Comparison of ENCODE assay signal across 11 mouse cellular contexts in the genomic region with DNA sequence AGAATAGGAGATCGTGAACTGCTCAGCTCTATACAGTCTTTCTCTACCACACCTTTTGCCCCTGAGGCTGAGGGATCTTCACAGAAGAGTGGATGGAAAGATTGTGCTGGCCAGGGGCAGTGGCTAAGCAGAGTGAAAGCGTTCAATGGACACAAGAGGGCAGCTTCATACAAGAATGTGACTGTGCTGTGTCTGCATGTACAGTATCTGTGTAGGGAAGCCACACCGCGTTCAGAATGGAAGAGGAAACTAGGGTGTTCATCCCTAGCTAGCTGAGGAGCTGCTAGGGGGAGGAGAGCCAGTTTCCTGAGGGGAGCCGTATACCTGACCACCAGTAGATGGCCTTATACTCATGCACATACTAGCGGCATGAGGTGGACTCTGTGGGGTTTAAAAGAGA. TPM values are rescaled to one million over a fixed set of nuclear protein-coding genes. Genes with fewer than 3 reads are reported as not detected.
DNase-seq lines count a peak whose midpoint lies in the region; ATAC-seq and TF ChIP-seq lines count a peak whose summit lies in the region.
"Had no signal": no experiment of that assay in that cellular context is flagged by ENCODE, and none has a peak within 500 bp of the region (broad histone marks: within the 10 kb centered on the region; RNA-seq: fewer than 3 reads in every experiment).

No protein-coding gene starts in this region.

- no peak overlapping the region for H3K27ac ChIP-seq in embryonic facial prominence, embryonic 12.5 days
- no peak overlapping the region for H3K27ac ChIP-seq in embryonic facial prominence, embryonic 10.5 days (replicated peaks)
- H3K27ac ChIP-seq in layer of hippocampus, adult 2 months = peak overlapping the region; percentile 71
- H3K27ac ChIP-seq in midbrain, embryonic 14.5 days (replicated peaks; ENCODE audit: low read depth, low read length) = no peak overlapping the region
- H3K27ac ChIP-seq: limb, embryonic 12.5 days had no signal

- H3K36me3 ChIP-seq in embryonic facial prominence, embryonic 12.5 days = no peaks in the 10 kb centered on the region
- H3K36me3 ChIP-seq in embryonic facial prominence, embryonic 10.5 days (replicated peaks) = no peaks in the 10 kb centered on the region
- no peaks in the 10 kb centered on the region for H3K36me3 ChIP-seq in midbrain, embryonic 14.5 days (ENCODE audit: control insufficient read depth, insufficient read depth, low read length)
- H3K36me3 ChIP-seq: limb, embryonic 12.5 days had no signal

- H3K27me3 ChIP-seq in embryonic facial prominence, embryonic 12.5 days = no peaks in the 10 kb centered on the region
- H3K27me3 ChIP-seq in embryonic facial prominence, embryonic 10.5 days (replicated peaks; ENCODE audit: low read depth, poor library complexity, severe bottlenecking) = no peaks in the 10 kb centered on the region
- H3K27me3 ChIP-seq in midbrain, embryonic 14.5 days (ENCODE audit: control insufficient read depth, insufficient read depth, low read length) = no peaks in the 10 kb centered on the region
- H3K27me3 ChIP-seq: limb, embryonic 12.5 days had no signal

- no peak for DNase-seq in embryonic facial prominence, embryonic 10.5 days (ENCODE audit: low spot score)
- no peak for DNase-seq in layer of hippocampus, adult 2 months (ENCODE audit: low spot score in 2 of 2)
- no peak for DNase-seq in layer of hippocampus, adult 8-10 months (ENCODE audit: low spot score in 2 of 2)
- DNase-seq in ZHBTc4 (ENCODE audit: low read depth, low spot score) = peak; percentile 11
- DNase-seq in midbrain, embryonic 14.5 days = peak; percentile 62
- DNase-seq in gastrocnemius, postnatal 25 days = no peak
- DNase-seq in heart, adult 11 months = no peak

- no peak overlapping the region for H3K4me3 ChIP-seq in embryonic facial prominence, embryonic 12.5 days
- no peak overlapping the region for H3K4me3 ChIP-seq in embryonic facial prominence, embryonic 10.5 days
- no peak overlapping the region for H3K4me3 ChIP-seq in layer of hippocampus, adult 2 months
- H3K4me3 ChIP-seq in midbrain, embryonic 14.5 days (replicated peaks; ENCODE audit: low read depth, low read length) = no peak overlapping the region
- H3K4me3 ChIP-seq: limb, embryonic 12.5 days had no signal

- H3K4me2 ChIP-seq in embryonic facial prominence, embryonic 12.5 days (replicated peaks) = no peak overlapping the region
- no peak overlapping the region for H3K4me2 ChIP-seq in midbrain, embryonic 14.5 days (ENCODE audit: low read length)
- H3K4me2 ChIP-seq: limb, embryonic 12.5 days had no signal

- no peaks in the 10 kb centered on the region for H3K9me3 ChIP-seq in embryonic facial prominence, embryonic 12.5 days
- H3K9me3 ChIP-seq in embryonic facial prominence, embryonic 10.5 days = no peaks in the 10 kb centered on the region
- no peaks in the 10 kb centered on the region for H3K9me3 ChIP-seq in midbrain, embryonic 14.5 days (ENCODE audit: control insufficient read depth, low read length)
- H3K9me3 ChIP-seq: limb, embryonic 12.5 days had no signal

- WGBS in embryonic facial prominence, embryonic 12.5 days = 62% methylated on average over 6 of the region's 6 CpGs
- 69% methylated on average over 6 of the region's 6 CpGs for WGBS in embryonic facial prominence, embryonic 10.5 days
- WGBS in midbrain, embryonic 14.5 days = 71% methylated on average over 6 of the region's 6 CpGs

- H3K4me1 ChIP-seq in embryonic facial prominence, embryonic 12.5 days = no peaks in the 10 kb centered on the region
- H3K4me1 ChIP-seq in embryonic facial prominence, embryonic 10.5 days = no peaks in the 10 kb centered on the region
- no peaks in the 10 kb centered on the region for H3K4me1 ChIP-seq in midbrain, embryonic 14.5 days (ENCODE audit: control insufficient read depth, insufficient read depth, low read length)
- H3K4me1 ChIP-seq: limb, embryonic 12.5 days had no signal

- peak; percentile 28; the same call in 1 of the 2 replicates for ATAC-seq in embryonic facial prominence, embryonic 12.5 days (ENCODE audit: insufficient number of reproducible peaks, insufficient read depth, low FRiP score, low TSS enrichment)
- peak; percentile 53; the same call in 1 of the 2 replicates for ATAC-seq in midbrain, embryonic 14.5 days (ENCODE audit: low FRiP score, low TSS enrichment)

- no peak overlapping the region for H3K9ac ChIP-seq in embryonic facial prominence, embryonic 12.5 days
- H3K9ac ChIP-seq in midbrain, embryonic 14.5 days (replicated peaks; ENCODE audit: low read length) = no peak overlapping the region
- H3K9ac ChIP-seq: limb, embryonic 12.5 days had no signal

- peak; percentile 68 for TF ChIP-seq CTCF in layer of hippocampus, adult 2 months (conservative IDR thresholded peaks at IDR 0.05)

RNA-seq across cellular contexts. Expression of gene 1700001L19Rik, which starts 25.6 kb away (rescaled TPM):
- polyA plus RNA-seq in embryonic facial prominence, embryonic 12.5 days (2016; fragmentation: Nextera tagmentation; extraction: Ambion mirVana) = 0.36 and 1.2 TPM in 2 replicates
- polyA plus RNA-seq in embryonic facial prominence, embryonic 10.5 days (2016; fragmentation: Nextera tagmentation; extraction: Ambion mirVana) = 0.55 TPM in 2 replicates
- total RNA-seq in layer of hippocampus, adult 2 months (2021) = 10 to 100 TPM; 11.8 to 16.0 TPM
- 10 to 100 TPM; 14.5 to 21.3 (median 17.4) TPM for total RNA-seq in layer of hippocampus, adult 8-10 months (2022)
- polyA plus RNA-seq in midbrain, embryonic 14.5 days (2014; fragmentation: Nextera tagmentation; extraction: Ambion mirVana) = 4.6 and 9.5 TPM in 2 replicates
- total RNA-seq in gastrocnemius, postnatal 25 days (2021) = not detected
- total RNA-seq: hematopoietic stem cell, adult 5-6 weeks had no signal
- polyA plus RNA-seq: C2C12 had no signal

RNA-seq across cellular contexts. Expression of gene Fastkd3, which starts 40.8 kb away (rescaled TPM):
- polyA plus RNA-seq in embryonic facial prominence, embryonic 12.5 days (2016; fragmentation: Nextera tagmentation; extraction: Ambion mirVana) = 36.8 and 37.4 TPM in 2 replicates
- polyA plus RNA-seq in embryonic facial prominence, embryonic 10.5 days (2016; fragmentation: Nextera tagmentation; extraction: Ambion mirVana) = 46.1 and 52.5 TPM in 2 replicates
- 10 to 100 TPM; 18.3 to 19.2 TPM for total RNA-seq in layer of hippocampus, adult 2 months (2021)
- 10 to 100 TPM; 15.7 to 20.0 (median 17.5) TPM for total RNA-seq in layer of hippocampus, adult 8-10 months (2022)
- 25.0 and 27.3 TPM in 2 replicates for polyA plus RNA-seq in midbrain, embryonic 14.5 days (2014; fragmentation: Nextera tagmentation; extraction: Ambion mirVana)
- total RNA-seq in gastrocnemius, postnatal 25 days (2021) = 1 to 10 TPM; 8.9 to 9.3 TPM

RNA-seq across cellular contexts. Expression of gene Mtrr, which starts 40.8 kb away (rescaled TPM):
- 18.7 and 22.9 TPM in 2 replicates for polyA plus RNA-seq in embryonic facial prominence, embryonic 12.5 days (2016; fragmentation: Nextera tagmentation; extraction: Ambion mirVana)
- 23.6 and 26.4 TPM in 2 replicates for polyA plus RNA-seq in embryonic facial prominence, embryonic 10.5 days (2016; fragmentation: Nextera tagmentation; extraction: Ambion mirVana)
- 10 to 100 TPM; 24.0 to 26.8 TPM for total RNA-seq in layer of hippocampus, adult 2 months (2021)
- 10 to 100 TPM; 20.8 to 29.1 (median 23.7) TPM for total RNA-seq in layer of hippocampus, adult 8-10 months (2022)
- polyA plus RNA-seq in midbrain, embryonic 14.5 days (2014; fragmentation: Nextera tagmentation; extraction: Ambion mirVana) = 10.2 and 13.5 TPM in 2 replicates
- total RNA-seq in gastrocnemius, postnatal 25 days (2021) = 10 to 100 TPM; 18.1 to 19.7 TPM

Comparison
In these comparisons a context has a peak if more than half of its experiments do, and no peak if none do; other contexts are left out.
1. DNase-seq: peak in ZHBTc4 (single experiment) and midbrain, embryonic 14.5 days (single experiment); none in embryonic facial prominence, embryonic 10.5 days (single experiment), layer of hippocampus, adult 2 months (0 of 2), layer of hippocampus, adult 8-10 months (0 of 2), gastrocnemius, postnatal 25 days (single experiment) and heart, adult 11 months (single experiment).
2. RNA of gene 1700001L19Rik, which starts 25.6 kb away (total RNA-seq): 14.5 to 21.3 TPM in layer of hippocampus, adult 8-10 months and 11.8 to 16.0 TPM in layer of hippocampus, adult 2 months; not detected in gastrocnemius, postnatal 25 days; every median in the first group is over 10 times any median in the second.